Mouse (Mus musculus): ENCODE data around the gene Sh3yl1. TPM values are rescaled to one million over a fixed set of nuclear protein-coding genes. Genes with fewer than 3 reads are reported as not detected.

The Sh3yl1 gene
- polyA plus RNA-seq, 1 experiment from 2014 or later = 21.5 TPM

GRCm38 (mm10) chr12:30922401-30922800 lies 10.9 kb downstream of the Sh3yl1 start:
- ATAC-seq (ENCODE audit: low FRiP score) (no peak), DNase-seq (ENCODE audit: low spot score, missing footprints) (no peak)
- H3K9me3 ChIP-seq (ENCODE audit: control insufficient read depth, low read length) = no peaks in the 10 kb centered on the region
- H3K27me3 ChIP-seq (ENCODE audit: control insufficient read depth, insufficient read depth, low read length) = no peaks in the 10 kb centered on the region
- no peak overlapping the region for H3K4me2 ChIP-seq
- 82% methylated on average over 3 of the region's 3 CpGs for WGBS
- no peak overlapping the region for H3K27ac ChIP-seq (ENCODE audit: low read depth, low read length)
- no peak overlapping the region for H3K4me3 ChIP-seq (ENCODE audit: low read depth, low read length)
- H3K9ac ChIP-seq (ENCODE audit: low read length) = no peak overlapping the region
- H3K4me1 ChIP-seq (ENCODE audit: control insufficient read depth, insufficient read depth, low read length) = no peaks in the 10 kb centered on the region
- H3K36me3 ChIP-seq (ENCODE audit: control insufficient read depth, insufficient read depth, low read length) = no peaks in the 10 kb centered on the region

DNA sequence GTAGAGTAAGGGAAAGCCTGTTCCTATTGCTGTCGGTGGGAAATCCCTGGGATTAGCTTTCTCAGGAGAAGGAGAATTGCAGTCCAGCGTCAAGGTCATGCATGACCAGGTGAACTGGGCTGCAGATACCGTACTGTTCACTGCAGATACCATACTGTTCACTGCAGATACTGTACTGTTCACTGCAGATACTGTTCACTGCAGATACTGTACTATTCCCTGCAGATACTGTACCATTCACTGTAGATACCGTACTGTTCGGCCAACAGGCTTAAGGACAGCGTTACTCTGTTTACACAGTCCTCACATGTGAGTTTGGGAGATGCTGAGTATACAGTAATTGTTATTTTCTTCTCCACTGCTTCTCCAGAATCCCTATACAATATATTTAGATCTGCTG lies 16.7 kb downstream of the Sh3yl1 start:
- Histone ChIP-seq H3K27me3 (ENCODE audit: control insufficient read depth, insufficient read depth, low read length) (no peaks in the 10 kb centered on the region), H3K4me1 (ENCODE audit: control insufficient read depth, insufficient read depth, low read length) (no peaks in the 10 kb centered on the region), H3K27ac (ENCODE audit: low read depth, low read length) (no peak overlapping the region), H3K9me3 (ENCODE audit: control insufficient read depth, low read length) (no peaks in the 10 kb centered on the region), H3K36me3 (ENCODE audit: control insufficient read depth, insufficient read depth, low read length) (no peaks in the 10 kb centered on the region), H3K9ac (ENCODE audit: low read length) (no peak overlapping the region), H3K4me3 (ENCODE audit: low read depth, low read length) (no peak overlapping the region), H3K4me2 (no peak overlapping the region)
- 87% methylated on average over 6 of the region's 6 CpGs for WGBS
- ATAC-seq (ENCODE audit: low FRiP score) (no peak), DNase-seq (ENCODE audit: low spot score, missing footprints) (no peak)

- no peak overlapping the region for H3K27ac ChIP-seq (ENCODE audit: low read depth, low read length)
- H3K9me3 ChIP-seq (ENCODE audit: control insufficient read depth, low read length) = no peaks in the 10 kb centered on the region
- ATAC-seq (ENCODE audit: low FRiP score) (no peak), DNase-seq (ENCODE audit: low spot score, missing footprints) (no peak)
- H3K27me3 ChIP-seq (ENCODE audit: control insufficient read depth, insufficient read depth, low read length) = no peaks in the 10 kb centered on the region
- no peaks in the 10 kb centered on the region for H3K36me3 ChIP-seq (ENCODE audit: control insufficient read depth, insufficient read depth, low read length)
- no peak overlapping the region for H3K9ac ChIP-seq (ENCODE audit: low read length)
- H3K4me3 ChIP-seq (ENCODE audit: low read depth, low read length) = no peak overlapping the region
- no peak overlapping the region for H3K4me2 ChIP-seq
- H3K4me1 ChIP-seq (ENCODE audit: control insufficient read depth, insufficient read depth, low read length) = no peaks in the 10 kb centered on the region
- 74% methylated on average over 2 of the region's 2 CpGs for WGBS
Measured at GRCm38 (mm10) chr12:30933299-30933698, 21.8 kb downstream of the Sh3yl1 start.

DNA sequence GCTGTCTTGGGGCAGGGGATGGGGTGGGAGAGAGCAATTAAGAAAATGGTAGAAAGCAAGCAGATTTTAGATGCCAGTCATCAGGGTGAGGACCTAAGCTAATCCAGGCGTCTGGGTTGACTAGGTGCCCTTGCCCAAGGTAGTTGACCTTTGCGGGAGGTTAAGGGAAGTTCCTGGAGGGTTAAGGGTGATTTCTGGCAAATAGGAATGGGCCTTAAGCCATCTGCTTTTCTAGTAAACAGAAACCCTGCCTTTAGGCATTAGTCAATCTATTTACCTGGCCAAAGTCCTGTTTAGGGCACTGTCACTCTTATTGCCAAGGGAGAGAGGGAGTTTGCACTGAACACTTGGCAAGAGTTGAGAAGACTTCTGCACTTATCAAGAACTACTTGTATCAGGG lies 25.4 kb downstream of the Sh3yl1 start:
- H3K9me3 ChIP-seq (ENCODE audit: control insufficient read depth, low read length) = no peaks in the 10 kb centered on the region
- no peak overlapping the region for H3K4me2 ChIP-seq
- H3K4me3 ChIP-seq (ENCODE audit: low read depth, low read length) = no peak overlapping the region
- no peaks in the 10 kb centered on the region for H3K4me1 ChIP-seq (ENCODE audit: control insufficient read depth, insufficient read depth, low read length)
- WGBS = 77% methylated on average over 2 of the region's 2 CpGs
- no peak for DNase-seq (ENCODE audit: low spot score, missing footprints)
- H3K9ac ChIP-seq (ENCODE audit: low read length) = no peak overlapping the region
- no peak for ATAC-seq (ENCODE audit: low FRiP score)
- H3K27ac ChIP-seq (ENCODE audit: low read depth, low read length) = no peak overlapping the region
- no peaks in the 10 kb centered on the region for H3K36me3 ChIP-seq (ENCODE audit: control insufficient read depth, insufficient read depth, low read length)
- no peaks in the 10 kb centered on the region for H3K27me3 ChIP-seq (ENCODE audit: control insufficient read depth, insufficient read depth, low read length)

GRCm38 (mm10) chr12:30943057-30943986 lies 31.9 kb downstream of the Sh3yl1 start:
- no peak for ATAC-seq (ENCODE audit: low FRiP score)
- no peak overlapping the region for H3K27ac ChIP-seq (ENCODE audit: low read depth, low read length)
- DNase-seq (ENCODE audit: low spot score, missing footprints) = no peak
- no peak overlapping the region for H3K4me3 ChIP-seq (ENCODE audit: low read depth, low read length)
- no peaks in the 10 kb centered on the region for H3K27me3 ChIP-seq (ENCODE audit: control insufficient read depth, insufficient read depth, low read length)
- no peak overlapping the region for H3K9ac ChIP-seq (ENCODE audit: low read length)
- no peaks in the 10 kb centered on the region for H3K4me1 ChIP-seq (ENCODE audit: control insufficient read depth, insufficient read depth, low read length)
- no peak overlapping the region for H3K4me2 ChIP-seq
- no peaks in the 10 kb centered on the region for H3K9me3 ChIP-seq (ENCODE audit: control insufficient read depth, low read length)
- no peaks in the 10 kb centered on the region for H3K36me3 ChIP-seq (ENCODE audit: control insufficient read depth, insufficient read depth, low read length)
- 88% methylated on average over 14 of the region's 14 CpGs for WGBS

- 66% methylated on average over 3 of the region's 3 CpGs for WGBS
- no peak for ATAC-seq (ENCODE audit: low FRiP score)
- H3K27me3 ChIP-seq (ENCODE audit: control insufficient read depth, insufficient read depth, low read length) = no peaks in the 10 kb centered on the region
- H3K27ac ChIP-seq (ENCODE audit: low read depth, low read length) = no peak overlapping the region
- H3K36me3 ChIP-seq (ENCODE audit: control insufficient read depth, insufficient read depth, low read length) = no peaks in the 10 kb centered on the region
- no peaks in the 10 kb centered on the region for H3K4me1 ChIP-seq (ENCODE audit: control insufficient read depth, insufficient read depth, low read length)
- no peak for DNase-seq (ENCODE audit: low spot score, missing footprints)
- H3K9me3 ChIP-seq (ENCODE audit: control insufficient read depth, low read length) = no peaks in the 10 kb centered on the region
- no peak overlapping the region for H3K9ac ChIP-seq (ENCODE audit: low read length)
- no peak overlapping the region for H3K4me3 ChIP-seq (ENCODE audit: low read depth, low read length)
- H3K4me2 ChIP-seq = no peak overlapping the region
Measured at GRCm38 (mm10) chr12:30944197-30944596, 32.7 kb downstream of the Sh3yl1 start.

DNA sequence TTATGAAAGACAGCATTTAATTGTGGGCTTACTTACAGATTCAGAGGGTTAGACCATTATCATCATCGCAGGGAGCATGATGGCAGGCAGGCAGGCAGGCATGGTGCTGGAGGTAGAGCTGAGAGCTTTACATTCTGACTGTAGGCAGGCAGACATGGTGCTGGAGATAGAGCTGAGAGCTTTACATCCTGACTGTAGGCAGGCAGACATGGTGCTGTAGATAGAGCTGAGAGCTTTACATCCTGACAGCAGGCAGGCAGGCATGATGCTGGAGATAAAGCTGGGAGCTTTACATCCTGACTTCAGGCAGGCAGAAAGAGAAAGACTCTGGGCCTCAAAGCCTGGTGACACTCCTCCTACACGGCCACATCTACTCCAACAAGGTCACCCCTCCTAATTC lies 59.2 kb downstream of the Sh3yl1 start:
- Histone ChIP-seq H3K4me1 (ENCODE audit: control insufficient read depth, insufficient read depth, low read length) (no peaks in the 10 kb centered on the region), H3K36me3 (ENCODE audit: control insufficient read depth, insufficient read depth, low read length) (no peaks in the 10 kb centered on the region), H3K27ac (ENCODE audit: low read depth, low read length) (no peak overlapping the region), H3K4me3 (ENCODE audit: low read depth, low read length) (no peak overlapping the region), H3K27me3 (ENCODE audit: control insufficient read depth, insufficient read depth, low read length) (no peaks in the 10 kb centered on the region), H3K9me3 (ENCODE audit: control insufficient read depth, low read length) (no peaks in the 10 kb centered on the region), H3K4me2 (no peak overlapping the region), H3K9ac (ENCODE audit: low read length) (no peak overlapping the region)
- DNase-seq (ENCODE audit: low spot score, missing footprints) (no peak), ATAC-seq (ENCODE audit: low FRiP score) (no peak)
- 79% methylated on average over 2 of the region's 2 CpGs for WGBS

- DNase-seq (ENCODE audit: low spot score, missing footprints) = no peak
- 86% methylated on average over 4 of the region's 4 CpGs for WGBS
- Histone ChIP-seq H3K9ac (ENCODE audit: low read length) (no peak overlapping the region), H3K27ac (ENCODE audit: low read depth, low read length) (no peak overlapping the region), H3K4me2 (no peak overlapping the region), H3K4me1 (ENCODE audit: control insufficient read depth, insufficient read depth, low read length) (no peaks in the 10 kb centered on the region), H3K4me3 (ENCODE audit: low read depth, low read length) (no peak overlapping the region), H3K27me3 (ENCODE audit: control insufficient read depth, insufficient read depth, low read length) (no peaks in the 10 kb centered on the region), H3K36me3 (ENCODE audit: control insufficient read depth, insufficient read depth, low read length) (no peaks in the 10 kb centered on the region), H3K9me3 (ENCODE audit: control insufficient read depth, low read length) (no peaks in the 10 kb centered on the region)
- ATAC-seq (ENCODE audit: low FRiP score) = no peak
Measured at GRCm38 (mm10) chr12:31003795-31004194, 92.3 kb downstream of the Sh3yl1 start.

DNA sequence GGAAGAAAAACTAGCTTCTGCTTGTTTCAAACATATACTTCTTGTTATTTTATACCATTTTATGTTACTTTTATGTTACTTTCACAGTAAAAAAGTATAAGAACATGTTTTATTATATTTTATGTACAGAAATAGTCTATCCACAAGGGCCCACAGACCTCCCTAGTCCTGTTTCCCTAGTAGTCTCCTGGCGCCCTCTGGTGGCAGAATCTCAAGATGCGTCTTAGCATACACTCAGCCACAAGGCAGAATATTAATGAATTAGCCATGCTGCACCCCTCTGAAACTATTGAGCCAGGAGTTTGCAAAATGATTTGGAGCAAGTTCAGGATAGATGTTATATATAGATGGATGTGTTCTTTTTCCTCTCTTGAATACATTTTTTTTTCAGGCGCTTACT lies 93.5 kb downstream of the Sh3yl1 start:
- Histone ChIP-seq H3K9me3 (ENCODE audit: control insufficient read depth, low read length) (no peaks in the 10 kb centered on the region), H3K4me1 (ENCODE audit: control insufficient read depth, insufficient read depth, low read length) (no peaks in the 10 kb centered on the region), H3K36me3 (ENCODE audit: control insufficient read depth, insufficient read depth, low read length) (no peaks in the 10 kb centered on the region), H3K27me3 (ENCODE audit: control insufficient read depth, insufficient read depth, low read length) (no peaks in the 10 kb centered on the region), H3K9ac (ENCODE audit: low read length) (no peak overlapping the region), H3K4me3 (ENCODE audit: low read depth, low read length) (no peak overlapping the region), H3K4me2 (no peak overlapping the region), H3K27ac (ENCODE audit: low read depth, low read length) (no peak overlapping the region)
- ATAC-seq (ENCODE audit: low FRiP score) (peak; percentile 70; the same call in 1 of the 2 replicates), DNase-seq (ENCODE audit: low spot score, missing footprints) (peak; percentile 97)
- WGBS = 18% methylated on average over 3 of the region's 3 CpGs

All from midbrain, embryonic 11.5 days (tissue).